Comparison of ENCODE assay signal across 8 mouse cellular contexts in the genomic region with DNA sequence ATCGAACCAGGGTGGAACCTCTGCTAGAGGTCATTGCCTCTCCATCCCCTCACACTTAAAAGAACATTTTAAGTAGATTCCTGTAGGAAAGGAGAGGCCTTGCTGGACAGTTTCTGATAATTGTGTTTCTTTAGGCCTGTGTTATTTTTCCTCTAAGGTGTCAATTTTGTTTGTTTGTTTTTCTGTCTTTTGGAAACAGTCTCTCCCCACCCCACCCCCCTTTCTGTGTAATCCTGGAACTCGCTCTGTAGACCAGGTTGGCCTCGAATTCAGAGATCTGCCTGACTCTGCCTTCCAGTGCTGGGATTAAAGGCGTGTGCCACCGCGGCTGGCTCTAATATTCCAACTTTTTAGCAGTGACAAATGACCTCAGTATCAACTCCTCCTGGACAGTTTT. TPM values are rescaled to one million over a fixed set of nuclear protein-coding genes. Genes with fewer than 3 reads are reported as not detected.
DNase-seq lines count a peak whose midpoint lies in the region; ATAC-seq and TF ChIP-seq lines count a peak whose summit lies in the region.

No protein-coding gene starts in this region.

- no peak for TF ChIP-seq POLR2A in cerebellum, adult 2 months (IDR thresholded peaks at IDR 0.05; ENCODE audit: borderline replicate concordance, insufficient read depth, low read length)
- TF ChIP-seq POLR2A in testis, adult 2 months (IDR thresholded peaks at IDR 0.05; ENCODE audit: control insufficient read depth, low read depth, low read length): no peak

- H3K9me3 ChIP-seq in limb, embryonic 13.5 days: no peaks in the 10 kb centered on the region
- no peaks in the 10 kb centered on the region for H3K9me3 ChIP-seq in stomach, embryonic 15.5 days

- H3K9ac ChIP-seq in limb, embryonic 13.5 days: peak overlapping the region; percentile 66
- 0 out of 2 replicates have a peak overlapping the region, but pooled peaks have one; percentile 5 for H3K9ac ChIP-seq in stomach, embryonic 15.5 days

- H3K4me3 ChIP-seq in cerebellum, adult 2 months (replicated peaks; ENCODE audit: insufficient read depth, low read depth, low read length): peak overlapping the region; percentile 80
- peak overlapping the region; percentile 84 for H3K4me3 ChIP-seq in testis, adult 2 months (ENCODE audit: control insufficient read depth, low read depth, low read length)
- peak overlapping the region; percentile 94 for H3K4me3 ChIP-seq in limb, embryonic 13.5 days
- H3K4me3 ChIP-seq in stomach, embryonic 15.5 days (replicated peaks): peak overlapping the region; percentile 81

- no peak for TF ChIP-seq CTCF in cerebellum, adult 2 months (IDR thresholded peaks at IDR 0.05; ENCODE audit: borderline replicate concordance, insufficient read depth, low read depth, low read length)
- no peak for TF ChIP-seq CTCF in testis, adult 2 months (IDR thresholded peaks at IDR 0.05; ENCODE audit: control insufficient read depth, insufficient read depth, insufficient replicate concordance, low read depth, low read length)

- H3K4me2 ChIP-seq in limb, embryonic 13.5 days (replicated peaks): peak overlapping the region; percentile 60
- H3K4me2 ChIP-seq in stomach, embryonic 15.5 days: peak overlapping the region; percentile 62

- no peaks in the 10 kb centered on the region for H3K4me1 ChIP-seq in cerebellum, adult 2 months (ENCODE audit: control insufficient read depth, insufficient read depth, low read length)
- peaks cover 12% of the 10 kb centered on the region for H3K4me1 ChIP-seq in testis, adult 2 months (ENCODE audit: control insufficient read depth, insufficient read depth, low read length)
- peaks cover 12% of the 10 kb centered on the region for H3K4me1 ChIP-seq in limb, embryonic 13.5 days
- 0 out of 2 replicates have a peak, but pooled peaks cover 3% of the 10 kb centered on the region for H3K4me1 ChIP-seq in stomach, embryonic 15.5 days

- no peak overlapping the region for H3K27ac ChIP-seq in cerebellum, adult 2 months (ENCODE audit: insufficient read depth, low read length)
- peak overlapping the region; percentile 75 for H3K27ac ChIP-seq in testis, adult 2 months (ENCODE audit: control insufficient read depth, insufficient read depth, low read depth, low read length)
- peak overlapping the region; percentile 79; the same call in 1 of the 2 replicates for H3K27ac ChIP-seq in limb, embryonic 13.5 days
- H3K27ac ChIP-seq in stomach, embryonic 15.5 days: peak overlapping the region; percentile 73; the same call in 1 of the 2 replicates

- H3K36me3 ChIP-seq in testis, adult 2 months (ENCODE audit: control insufficient read depth, insufficient read depth, low read length): no peaks in the 10 kb centered on the region
- H3K36me3 ChIP-seq in limb, embryonic 13.5 days: peaks cover under 1% of the 10 kb centered on the region
- no peaks in the 10 kb centered on the region for H3K36me3 ChIP-seq in stomach, embryonic 15.5 days

- WGBS in cerebellum, adult 2 months: 74% methylated on average over 6 of the region's 6 CpGs
- 74% methylated on average over 6 of the region's 6 CpGs for WGBS in limb, embryonic 13.5 days
- WGBS in stomach, embryonic 15.5 days: 47% methylated on average over 6 of the region's 6 CpGs

- H3K27me3 ChIP-seq in cerebellum, adult 2 months (ENCODE audit: control insufficient read depth, insufficient read depth, low read length): no peaks in the 10 kb centered on the region
- H3K27me3 ChIP-seq in testis, adult 2 months (ENCODE audit: control insufficient read depth, insufficient read depth, low read length): no peaks in the 10 kb centered on the region
- H3K27me3 ChIP-seq in limb, embryonic 13.5 days: no peaks in the 10 kb centered on the region
- H3K27me3 ChIP-seq in stomach, embryonic 15.5 days (replicated peaks): no peaks in the 10 kb centered on the region

- no peak for ATAC-seq in limb, embryonic 13.5 days (ENCODE audit: low FRiP score, low read depth)
- ATAC-seq in stomach, embryonic 15.5 days (ENCODE audit: insufficient read depth, low FRiP score, low read depth): no peak

- DNase-seq in cerebellum, adult 2 months: no peak
- no peak for DNase-seq in cerebellum, adult 11-12 months
- DNase-seq in testis, postnatal 10 days (ENCODE audit: low spot score): no peak
- no peak for DNase-seq in cerebellum, adult 8-10 months
- DNase-seq in cerebellum, postnatal 36 days: no peak

RNA-seq across cellular contexts. Expression of a gene that starts 0.8 kb away (rescaled TPM):
- polyA plus RNA-seq in cerebellum, adult 2 months (2012; rRNA removed): 65.1 and 70.4 TPM in 2 replicates
- polyA plus RNA-seq in testis, adult 2 months (2012; rRNA removed): 4.4 and 6.0 TPM in 2 replicates
- polyA plus RNA-seq in limb, embryonic 13.5 days (2015; fragmentation: Nextera tagmentation; extraction: Ambion mirVana): 231 and 249 TPM in 2 replicates
- polyA plus RNA-seq in stomach, embryonic 15.5 days (2015; fragmentation: Nextera tagmentation; extraction: Ambion mirVana): 159 and 180 TPM in 2 replicates

RNA-seq across cellular contexts. Expression of a gene that starts 23.8 kb away (rescaled TPM):
- polyA plus RNA-seq in cerebellum, adult 2 months (2012; rRNA removed): 49.8 and 63.2 TPM in 2 replicates
- polyA plus RNA-seq in testis, adult 2 months (2012; rRNA removed): 2.0 TPM in 2 replicates
- 36.8 and 37.0 TPM in 2 replicates for polyA plus RNA-seq in limb, embryonic 13.5 days (2015; fragmentation: Nextera tagmentation; extraction: Ambion mirVana)
- polyA plus RNA-seq in stomach, embryonic 15.5 days (2015; fragmentation: Nextera tagmentation; extraction: Ambion mirVana): 2.8 and 3.0 TPM in 2 replicates

RNA-seq across cellular contexts. Expression of a gene that starts 34.5 kb away (rescaled TPM):
- polyA plus RNA-seq in cerebellum, adult 2 months (2012; rRNA removed): 78.1 and 80.3 TPM in 2 replicates
- polyA plus RNA-seq in testis, adult 2 months (2012; rRNA removed): 14.9 and 17.6 TPM in 2 replicates
- 30.2 and 30.9 TPM in 2 replicates for polyA plus RNA-seq in limb, embryonic 13.5 days (2015; fragmentation: Nextera tagmentation; extraction: Ambion mirVana)
- 31.9 and 36.8 TPM in 2 replicates for polyA plus RNA-seq in stomach, embryonic 15.5 days (2015; fragmentation: Nextera tagmentation; extraction: Ambion mirVana)

RNA-seq across cellular contexts. Expression of a gene that starts 36.5 kb away (rescaled TPM):
- 9.0 and 9.3 TPM in 2 replicates for polyA plus RNA-seq in cerebellum, adult 2 months (2012; rRNA removed)
- polyA plus RNA-seq in testis, adult 2 months (2012; rRNA removed): 1.7 and 2.4 TPM in 2 replicates
- polyA plus RNA-seq in limb, embryonic 13.5 days (2015; fragmentation: Nextera tagmentation; extraction: Ambion mirVana): 14.5 and 16.1 TPM in 2 replicates
- polyA plus RNA-seq in stomach, embryonic 15.5 days (2015; fragmentation: Nextera tagmentation; extraction: Ambion mirVana): 25.2 and 26.7 TPM in 2 replicates

RNA-seq across cellular contexts. Expression of a gene that starts 46.2 kb away (rescaled TPM):
- polyA plus RNA-seq in cerebellum, adult 2 months (2012; rRNA removed): 48.4 and 48.7 TPM in 2 replicates
- polyA plus RNA-seq in testis, adult 2 months (2012; rRNA removed): 16.2 and 16.5 TPM in 2 replicates
- 9.7 and 10.2 TPM in 2 replicates for polyA plus RNA-seq in limb, embryonic 13.5 days (2015; fragmentation: Nextera tagmentation; extraction: Ambion mirVana)
- 5.3 and 5.6 TPM in 2 replicates for polyA plus RNA-seq in stomach, embryonic 15.5 days (2015; fragmentation: Nextera tagmentation; extraction: Ambion mirVana)
